Mouse (Mus musculus): Measurements from ENCODE around the gene Cry2.

DNA sequence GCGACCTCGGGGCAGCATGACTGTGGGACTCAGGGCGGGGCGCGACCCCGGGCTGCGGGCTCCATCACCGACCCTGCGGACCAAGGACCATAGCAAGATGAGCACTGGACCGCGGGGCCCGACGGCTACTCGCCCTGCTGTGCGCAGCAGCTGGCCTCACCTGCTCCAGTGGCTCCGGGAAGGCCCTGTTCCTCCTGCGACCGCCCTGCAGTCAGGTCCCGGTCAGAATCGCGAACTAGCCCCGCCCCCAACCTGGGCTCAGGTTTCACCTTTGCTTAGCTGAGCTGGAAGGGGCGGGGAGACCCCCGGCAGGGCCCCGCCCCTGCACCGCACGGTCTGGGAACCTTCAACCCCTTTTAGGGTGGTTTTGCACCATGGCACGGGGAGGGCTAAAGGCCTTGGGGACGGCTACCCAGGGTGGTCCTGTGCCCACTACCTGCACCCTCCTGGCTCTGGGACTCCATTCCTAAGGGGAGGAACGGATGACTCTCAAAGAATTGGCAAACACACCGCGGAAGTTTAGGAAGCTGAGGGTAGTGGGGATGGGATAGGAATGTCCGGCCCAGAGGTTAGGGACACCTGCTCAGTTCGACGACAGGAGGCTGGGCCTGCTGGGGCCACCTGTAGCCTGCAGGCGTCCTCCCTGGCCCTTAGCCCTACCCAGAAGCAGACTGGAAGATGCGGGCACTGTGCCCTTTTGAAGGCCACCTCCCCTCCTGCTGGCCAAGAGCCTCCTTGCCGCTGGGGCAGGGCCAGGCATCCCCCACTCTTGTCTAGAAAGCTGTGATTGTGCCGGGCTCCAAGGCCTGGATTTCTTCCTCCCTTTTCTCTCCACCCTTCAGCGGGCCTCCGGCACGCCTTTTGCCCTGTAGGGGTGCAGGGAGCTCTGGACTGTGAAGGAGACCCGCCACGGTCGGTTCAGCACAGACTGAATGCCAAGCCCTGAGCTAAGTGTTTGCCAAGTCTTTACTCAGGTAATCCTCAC, 62.7 kb downstream of the Cry2 start:
- TF ChIP-seq CTCF (IDR thresholded peaks at IDR 0.05; ENCODE audit: control insufficient read depth, insufficient read depth, low read length) (no peak), POLR2A (IDR thresholded peaks at IDR 0.05; ENCODE audit: borderline replicate concordance, control insufficient read depth, low read depth, low read length) (no peak)
